Mouse (Mus musculus) ES-CJ7 (cell line): ENCODE measurements around the gene Nol11.
"Not testable (repeated sequence)": the region's sequence is repeated elsewhere in the genome, so short reads cannot be mapped to it uniquely, and the experiment has no call there.

Experiments
- DNase-seq: peaks from one replicate; pipeline ENCODE4 v3.0.0; 2011; ENCODE audit warnings: low read depth, low spot score

The Nol11 gene

DNA sequence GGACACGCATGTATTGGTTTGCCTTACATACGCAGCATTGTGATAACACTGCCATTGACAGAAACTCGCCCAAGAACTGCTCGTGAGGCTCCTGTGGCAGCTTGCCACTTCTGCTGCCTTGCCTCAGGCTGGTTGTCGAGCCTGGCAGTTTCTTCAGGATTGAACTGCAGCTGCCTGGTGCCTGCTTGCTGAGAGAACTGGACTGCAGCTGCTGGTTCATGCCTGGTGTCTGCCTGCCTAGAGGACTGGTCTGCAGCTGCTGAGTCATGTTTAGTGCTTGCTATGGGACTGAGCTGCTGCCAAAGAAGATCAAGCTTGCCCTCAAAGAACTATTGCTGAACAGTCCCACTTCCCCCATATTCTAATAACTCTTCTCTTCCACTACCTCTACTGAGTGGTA, 33.9 kb downstream of the Nol11 start:
- DNase-seq = no peak

- peak; percentile 91 for DNase-seq
These were observed 34.8 kb downstream of the Nol11 start for GRCm38 (mm10) chr11:107154431-107154830.

- DNase-seq = peak; percentile 48
These were observed 35.5 kb downstream of the Nol11 start for GRCm38 (mm10) chr11:107153645-107154044.

GRCm38 (mm10) chr11:107151809-107152208, 37.4 kb downstream of the Nol11 start:
- DNase-seq = peak; percentile 81

DNA sequence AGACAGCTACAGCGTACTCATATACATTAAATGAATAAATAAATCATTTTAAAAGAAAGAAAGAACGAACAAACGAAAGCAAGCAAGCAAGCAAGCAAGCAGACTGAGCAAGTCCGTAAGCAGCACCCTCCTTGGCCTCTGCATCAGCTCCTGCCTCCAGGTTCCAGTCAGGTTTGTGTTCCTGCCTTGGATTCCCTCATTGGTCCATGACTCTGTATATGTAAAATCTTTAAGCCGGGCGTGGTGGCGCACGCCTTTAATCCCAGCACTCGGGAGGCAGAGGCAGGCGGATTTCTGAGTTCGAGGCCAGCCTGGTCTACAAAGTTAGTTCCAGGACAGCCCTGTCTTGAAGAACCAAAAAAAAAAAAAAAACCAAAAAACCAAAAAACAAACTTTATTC, 45.2 kb downstream of the Nol11 start:
- peak; percentile 39 for DNase-seq

GRCm38 (mm10) chr11:107142382-107142781, 46.8 kb downstream of the Nol11 start:
- no peak for DNase-seq

- DNase-seq = peak; percentile 83
These were observed 48.4 kb downstream of the Nol11 start for GRCm38 (mm10) chr11:107140756-107141155.

- DNase-seq = peak; percentile 71
These were observed 50.5 kb downstream of the Nol11 start for GRCm38 (mm10) chr11:107138633-107139032.

- peak; percentile 58 for DNase-seq
These were observed 51.6 kb downstream of the Nol11 start for GRCm38 (mm10) chr11:107137593-107137992.

DNA sequence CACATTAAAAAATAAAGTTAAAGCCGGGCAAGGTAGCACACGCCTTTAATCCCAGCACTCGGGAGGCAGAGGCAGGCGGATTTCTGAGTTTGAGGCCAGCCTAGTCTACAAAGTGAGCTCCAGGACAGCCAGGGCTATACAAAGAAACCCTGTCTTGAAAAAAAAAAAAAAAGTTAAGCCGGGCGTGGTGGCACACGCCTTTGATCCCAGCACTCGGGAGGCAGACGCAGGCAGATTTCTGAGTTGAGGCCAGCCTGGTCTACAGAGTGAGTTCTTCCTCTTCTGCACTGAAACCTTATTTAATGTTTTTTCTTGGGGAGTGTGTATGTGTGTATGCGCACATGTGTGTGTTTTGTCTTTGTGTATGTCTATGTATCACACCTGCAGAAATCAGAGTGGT, 52.7 kb downstream of the Nol11 start:
- DNase-seq = not testable (repeated sequence)

DNA sequence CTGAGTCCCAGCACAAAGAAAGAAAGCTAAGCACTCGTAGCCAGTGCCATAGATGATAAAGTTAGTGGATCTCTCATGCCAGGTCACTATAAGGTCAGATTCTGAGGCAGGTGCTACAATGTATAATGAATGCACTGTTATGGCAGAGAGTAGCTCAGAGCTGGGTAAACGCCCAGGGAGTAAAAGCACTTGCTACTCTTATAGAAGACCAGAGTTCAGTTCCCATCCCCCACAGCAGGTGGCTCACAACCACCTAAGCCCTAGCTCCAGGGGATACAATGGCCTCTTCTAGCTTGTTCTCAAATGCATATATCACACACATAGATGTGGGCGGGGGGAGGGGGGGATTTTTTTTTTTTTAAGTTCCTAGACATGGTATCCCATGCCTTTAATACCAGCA, 53.4 kb downstream of the Nol11 start:
- peak; percentile 94 for DNase-seq

DNA sequence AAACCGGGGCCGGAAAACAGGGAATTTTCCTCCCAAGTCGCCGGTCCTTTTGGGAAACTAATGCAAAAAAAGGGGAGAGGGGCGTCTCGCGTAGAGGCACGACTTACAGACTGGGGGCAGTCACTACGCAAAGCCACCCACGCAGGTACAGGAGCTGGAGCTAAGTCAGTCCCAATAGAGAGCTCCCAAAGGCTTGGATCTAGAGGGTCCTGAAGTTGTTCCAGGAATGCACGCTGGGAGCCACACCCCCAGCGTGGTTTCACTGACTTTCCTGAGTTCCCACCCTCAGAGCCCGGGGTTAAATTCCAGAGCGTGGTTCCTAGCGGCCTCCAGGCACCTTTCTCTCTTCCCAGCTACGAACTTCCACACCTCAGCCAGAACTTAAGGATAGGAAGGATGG, 56.8 kb downstream of the Nol11 start:
- peak; percentile 88 for DNase-seq

GRCm38 (mm10) chr11:107131749-107132421, 57.3 kb downstream of the Nol11 start, which contains the start of gene Bptf:
TSS of gene Bptf (minus strand) at chr11:107132127.
- DNase-seq = peak; percentile 85

DNA sequence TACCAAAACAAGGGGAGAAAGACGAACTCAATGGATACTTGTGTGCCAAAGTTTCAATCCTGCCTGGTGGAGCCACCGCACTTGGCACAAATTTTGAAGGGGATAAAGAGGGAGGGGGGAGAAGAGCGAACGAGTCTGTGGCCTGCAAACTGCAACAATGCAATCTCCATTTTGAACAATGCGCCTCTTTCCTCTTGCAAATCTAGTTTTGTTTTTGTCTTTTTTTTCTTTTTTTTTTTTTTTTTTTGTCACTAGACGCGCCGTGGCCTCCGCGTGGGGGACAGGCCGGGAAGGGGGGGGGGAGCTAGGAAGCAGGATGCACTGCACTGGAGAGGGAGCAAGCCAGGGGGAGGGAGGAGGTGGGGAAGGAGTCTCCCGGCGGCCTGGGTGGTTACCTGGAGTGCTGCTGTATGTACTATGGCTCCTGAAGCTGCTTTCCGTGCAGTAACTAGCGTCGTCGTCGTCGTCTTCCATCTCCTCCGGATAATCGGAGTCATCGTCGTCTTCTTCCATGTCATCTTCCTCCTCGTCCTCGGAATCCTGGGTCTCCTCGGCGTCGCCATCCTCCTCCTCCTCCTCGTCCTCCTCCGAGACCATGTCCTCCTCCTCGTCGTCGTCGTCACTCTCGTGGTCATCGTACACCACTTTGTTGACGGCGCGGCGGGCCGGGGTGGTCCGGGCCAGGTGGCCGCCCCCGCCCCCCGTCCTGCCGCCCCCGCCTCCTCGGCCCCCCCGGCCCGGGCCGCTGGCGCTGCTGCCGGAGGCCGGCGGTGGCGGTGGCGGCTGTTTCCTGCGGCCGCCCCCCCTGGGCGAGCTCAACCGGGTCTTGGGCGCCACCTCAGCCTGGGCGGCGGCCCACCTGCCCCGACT, 58.1 kb downstream of the Nol11 start:
- DNase-seq = peak; percentile 53

GRCm38 (mm10) chr11:107130221-107130788, 58.9 kb downstream of the Nol11 start:
- DNase-seq = no peak

DNA sequence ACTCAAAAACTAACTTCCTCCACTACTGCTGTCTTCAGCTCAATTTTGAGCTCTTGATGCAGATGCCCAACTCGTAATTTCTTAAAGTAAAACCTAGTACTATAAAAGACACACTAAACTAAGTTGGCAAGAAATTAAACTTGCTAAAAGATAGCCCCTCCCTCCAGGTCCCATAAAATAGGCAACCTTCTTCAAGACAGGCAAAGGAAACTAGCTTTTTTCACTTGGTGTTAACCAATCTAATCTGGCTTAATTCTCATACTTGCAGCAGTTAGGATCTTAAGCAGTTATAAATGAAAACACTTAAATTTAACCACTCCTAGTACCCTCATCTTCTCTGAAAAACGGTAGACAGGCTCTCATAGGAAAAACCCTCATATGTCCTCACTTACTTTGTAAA, 59.5 kb downstream of the Nol11 start:
- no peak for DNase-seq

DNA sequence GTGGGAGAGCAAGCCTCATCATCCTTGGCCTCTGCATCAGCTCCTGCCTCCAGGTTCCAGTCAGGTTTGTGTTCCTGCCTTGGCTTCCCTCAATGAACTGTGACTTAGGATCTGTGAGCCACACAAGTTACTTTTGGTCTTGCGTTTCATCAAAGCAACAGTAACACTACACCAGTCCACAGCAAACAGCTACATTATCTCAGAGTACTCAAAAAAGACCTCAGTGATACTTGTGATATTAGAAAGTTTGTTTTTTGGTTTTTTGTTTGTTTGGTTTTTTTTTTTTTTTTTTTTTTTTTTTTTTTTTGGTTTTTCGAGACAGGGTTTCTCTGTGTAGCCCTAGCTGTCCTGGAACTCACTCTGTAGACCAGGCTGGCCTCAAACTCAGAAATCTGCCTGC, 62.5 kb downstream of the Nol11 start:
- not testable (repeated sequence) for DNase-seq

GRCm38 (mm10) chr11:107125011-107125410, 64.2 kb downstream of the Nol11 start:
- no peak for DNase-seq

- DNase-seq = no peak
These were observed 64.9 kb downstream of the Nol11 start for GRCm38 (mm10) chr11:107124327-107124731.

- DNase-seq = no peak
These were observed 71.4 kb downstream of the Nol11 start for GRCm38 (mm10) chr11:107117789-107118188.
